ENCODE assay signal across 9 mouse cellular contexts in the genomic region with DNA sequence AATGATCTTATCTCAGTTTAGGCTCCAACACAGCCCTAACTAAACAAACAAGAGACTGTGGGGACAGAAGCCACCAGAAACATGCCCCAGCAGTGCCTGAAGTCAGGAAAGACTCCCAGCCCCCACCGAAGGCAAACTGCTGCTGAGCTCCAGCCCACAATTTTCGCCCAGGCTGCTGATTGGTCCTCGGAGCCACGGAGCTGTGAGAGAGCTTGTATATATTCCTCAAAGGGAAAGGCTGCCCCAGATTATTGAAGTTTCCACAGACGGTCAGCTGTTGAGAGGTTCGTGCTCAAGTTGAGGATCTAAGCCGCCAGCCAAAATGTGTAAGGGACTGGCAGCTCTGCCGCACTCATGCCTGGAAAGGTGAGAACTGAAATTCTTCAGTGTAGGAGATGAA. TPM values are rescaled to one million over a fixed set of nuclear protein-coding genes. Genes with fewer than 3 reads are reported as not detected.
DNase-seq lines count a peak whose midpoint lies in the region; ATAC-seq and TF ChIP-seq lines count a peak whose summit lies in the region.
"Had no signal": no experiment of that assay in that cellular context is flagged by ENCODE, and none has a peak within 500 bp of the region (broad histone marks: within the 10 kb centered on the region; RNA-seq: fewer than 3 reads in every experiment).

A gene (plus strand): TSS at position 246 of the 400 bp plus-strand sequence.

- no peak for TF ChIP-seq POLR2A in cerebellum, adult 2 months (IDR thresholded peaks at IDR 0.05; ENCODE audit: borderline replicate concordance, insufficient read depth, low read length)

- ATAC-seq in hindbrain, embryonic 12.5 days (ENCODE audit: low FRiP score): no peak

- no peaks in the 10 kb centered on the region for H3K4me1 ChIP-seq in cerebellum, adult 2 months (ENCODE audit: control insufficient read depth, insufficient read depth, low read length)
- peaks cover 7% of the 10 kb centered on the region; the same call in 1 of the 2 replicates for H3K4me1 ChIP-seq in hindbrain, embryonic 12.5 days

- WGBS in cerebellum, adult 2 months: 28% methylated on average over 8 of the region's 8 CpGs
- WGBS in hindbrain, embryonic 12.5 days: 30% methylated on average over 8 of the region's 8 CpGs

- intact Hi-C loops in gastrocnemius, adult 2 months (cut with DNase I): no loop called here
- intact Hi-C loops in left cerebral cortex, postnatal 10 days (cut with DNase I): no loop called here

- H3K4me3 ChIP-seq in cerebellum, adult 2 months (replicated peaks; ENCODE audit: insufficient read depth, low read depth, low read length): no peak within 1 kb of the TSS
- peak within 1 kb of the TSS; percentile 60 for H3K4me3 ChIP-seq in gastrocnemius, adult 2 months
- H3K4me3 ChIP-seq in hindbrain, embryonic 12.5 days: no peak within 1 kb of the TSS

- no peak for DNase-seq in cerebellum, adult 2 months
- DNase-seq in cerebellum, adult 9-11 months: no peak
- DNase-seq in gastrocnemius, adult 2 months: peak; percentile 40
- peak; percentile 30 to 79 for DNase-seq in left cerebral cortex, postnatal 10 days (ENCODE audit: extremely low spot score in 1 of 2, low spot score in 2 of 2)
- DNase-seq in lung, postnatal 4 days: peak; percentile 63 to 78
- peak; percentile 40 for DNase-seq in urinary bladder, postnatal 14 days (ENCODE audit: low spot score)
- no peak for DNase-seq in cerebellum, adult 8-10 months

- no peaks in the 10 kb centered on the region for H3K36me3 ChIP-seq in hindbrain, embryonic 12.5 days

- H3K27me3 ChIP-seq in cerebellum, adult 2 months (ENCODE audit: control insufficient read depth, insufficient read depth, low read length): no peaks in the 10 kb centered on the region; the same call in 1 of the 2 replicates
- no peaks in the 10 kb centered on the region for H3K27me3 ChIP-seq in hindbrain, embryonic 12.5 days

- H3K9me3 ChIP-seq in hindbrain, embryonic 12.5 days (replicated peaks): no peaks in the 10 kb centered on the region

- H3K27ac ChIP-seq in cerebellum, adult 2 months (ENCODE audit: insufficient read depth, low read length): no peak within 1 kb of the TSS
- H3K27ac ChIP-seq in gastrocnemius, adult 2 months: peak within 1 kb of the TSS; percentile 61
- no peak within 1 kb of the TSS for H3K27ac ChIP-seq in hindbrain, embryonic 12.5 days

- no peak within 1 kb of the TSS for H3K9ac ChIP-seq in hindbrain, embryonic 12.5 days

- H3K4me2 ChIP-seq in hindbrain, embryonic 12.5 days (replicated peaks): peak within 1 kb of the TSS; percentile 30

- no peak for TF ChIP-seq CTCF in cerebellum, adult 2 months (IDR thresholded peaks at IDR 0.05; ENCODE audit: borderline replicate concordance, insufficient read depth, low read depth, low read length)
- TF ChIP-seq CTCF in gastrocnemius, adult 2 months (IDR thresholded peaks at IDR 0.05): no peak

RNA-seq across cellular contexts. Expression of the gene that starts here (rescaled TPM):
- polyA plus RNA-seq in cerebellum, adult 2 months (2012; rRNA removed): 55.9 and 69.4 TPM in 2 replicates
- total RNA-seq in gastrocnemius, adult 2 months (2021): 100 to 1,000 TPM; 144 to 178 TPM
- 5.3 and 5.8 TPM in 2 replicates for polyA plus RNA-seq in hindbrain, embryonic 12.5 days (2016; fragmentation: Nextera tagmentation; extraction: Ambion mirVana)
- total RNA-seq in left cerebral cortex, postnatal 10 days (2021): 100 to 1,000 TPM in 1 of 2 experiments, 10 to 100 TPM in 1; 97.5 to 101 TPM
- total RNA-seq: neutrophil, adult 5-6 weeks had no signal

Comparison
In these comparisons a context has a peak if more than half of its experiments do, and no peak if none do; other contexts are left out.
1. DNase-seq: peak in gastrocnemius, adult 2 months (single experiment), left cerebral cortex, postnatal 10 days (2 of 2), lung, postnatal 4 days (2 of 2) and urinary bladder, postnatal 14 days (single experiment); none in cerebellum, adult 2 months (0 of 2), cerebellum, adult 9-11 months (single experiment) and cerebellum, adult 8-10 months (single experiment).